Mouse (Mus musculus): Measurements from ENCODE around the gene Zfp385c. TPM values are rescaled to one million over a fixed set of nuclear protein-coding genes. Genes with fewer than 3 reads are reported as not detected.

Zfp385c gene
- polyA plus RNA-seq, 1 experiment from 2014 or later, result 0.06 TPM

DNA sequence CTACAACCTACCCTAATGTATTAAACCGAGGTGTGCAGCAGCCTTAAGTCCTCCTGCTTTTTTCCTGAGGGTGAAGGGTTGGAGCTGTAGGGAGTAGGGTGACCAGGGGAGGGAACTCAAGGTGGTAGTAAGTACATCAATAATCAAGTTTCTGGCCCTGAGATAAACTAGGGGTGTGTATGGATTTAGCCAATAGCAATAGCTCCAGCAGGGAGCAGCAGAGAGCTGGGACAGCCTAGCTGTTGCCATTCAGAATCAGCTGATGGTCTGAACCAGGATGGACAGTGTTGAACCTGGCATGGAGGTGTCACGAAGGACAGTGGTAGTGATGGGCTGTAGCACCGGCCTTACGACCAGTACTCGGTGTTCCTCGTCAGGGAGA is 22.3 kb upstream of the Zfp385c start:
- H3K36me3 ChIP-seq, result peaks cover 42% of the 10 kb centered on the region
- H3K9me3 ChIP-seq, result no peaks in the 10 kb centered on the region
- no peak overlapping the region for H3K4me3 ChIP-seq
- peak overlapping the region; percentile 65 for H3K4me2 ChIP-seq
- ATAC-seq (ENCODE audit: borderline replicate concordance, extremely low read depth, low FRiP score, low TSS enrichment), result no peak
- peak overlapping the region; percentile 69 for H3K27ac ChIP-seq
- H3K4me1 ChIP-seq, result peaks cover 34% of the 10 kb centered on the region
- no peaks in the 10 kb centered on the region for H3K27me3 ChIP-seq
- peak overlapping the region; percentile 48; the same call in 1 of the 2 replicates for H3K9ac ChIP-seq
- WGBS, result 42% methylated on average over 6 of the region's 6 CpGs

GRCm38 (mm10) chr11:100713735-100714533 is 21.7 kb upstream of the Zfp385c start, which contains the start of gene Hspb9:
TSS of gene Hspb9 (plus strand) at chr11:100713850.
- H3K36me3 ChIP-seq, result peaks cover 48% of the 10 kb centered on the region
- ATAC-seq (ENCODE audit: borderline replicate concordance, extremely low read depth, low FRiP score, low TSS enrichment), result no peak
- WGBS, result 7% methylated on average over 37 of the region's 38 CpGs

DNA sequence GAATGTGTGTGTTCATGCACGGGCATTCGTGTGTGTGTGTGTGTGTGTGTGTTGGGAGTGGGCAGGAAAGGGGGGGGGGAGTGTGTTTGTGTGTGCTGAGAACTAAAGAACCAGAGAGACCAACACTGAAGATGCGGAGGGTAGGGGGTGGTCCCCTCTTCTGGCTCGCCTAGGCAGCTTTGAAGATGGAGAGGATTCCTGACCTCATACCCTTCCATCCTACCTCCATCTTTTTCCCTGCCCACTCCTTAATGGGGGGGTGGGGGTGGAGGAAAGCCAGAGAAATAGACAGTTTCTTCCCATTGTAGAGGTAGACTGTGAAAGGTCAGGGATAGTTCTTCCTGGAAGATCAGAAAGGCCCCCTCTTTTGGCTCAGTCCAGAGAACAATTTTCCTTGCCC is 20.9 kb upstream of the Zfp385c start:
- no peak for ATAC-seq (ENCODE audit: borderline replicate concordance, extremely low read depth, low FRiP score, low TSS enrichment)
- H3K4me3 ChIP-seq, result peak overlapping the region; percentile 34; the same call in 1 of the 2 replicates
- peaks cover 32% of the 10 kb centered on the region for H3K4me1 ChIP-seq
- peak overlapping the region; percentile 69 for H3K27ac ChIP-seq
- peaks cover 48% of the 10 kb centered on the region for H3K36me3 ChIP-seq
- H3K9ac ChIP-seq, result peak overlapping the region; percentile 48
- H3K4me2 ChIP-seq, result peak overlapping the region; percentile 65
- no peaks in the 10 kb centered on the region for H3K9me3 ChIP-seq
- 57% methylated on average over 4 of the region's 4 CpGs for WGBS
- H3K27me3 ChIP-seq, result no peaks in the 10 kb centered on the region

More at GRCm38 (mm10) chr11:100713735-100714533, 21.7 kb upstream of the Zfp385c start, which contains the start of gene Hspb9:
- Histone ChIP-seq H3K4me1 (peaks cover 32% of the 10 kb centered on the region), H3K9ac (peak within 1 kb of the TSS; percentile 48), H3K4me3 (peak within 1 kb of the TSS; percentile 34), H3K27me3 (no peaks in the 10 kb centered on the region), H3K27ac (peak within 1 kb of the TSS; percentile 69), H3K9me3 (no peaks in the 10 kb centered on the region), H3K4me2 (peak within 1 kb of the TSS; percentile 82)

DNA sequence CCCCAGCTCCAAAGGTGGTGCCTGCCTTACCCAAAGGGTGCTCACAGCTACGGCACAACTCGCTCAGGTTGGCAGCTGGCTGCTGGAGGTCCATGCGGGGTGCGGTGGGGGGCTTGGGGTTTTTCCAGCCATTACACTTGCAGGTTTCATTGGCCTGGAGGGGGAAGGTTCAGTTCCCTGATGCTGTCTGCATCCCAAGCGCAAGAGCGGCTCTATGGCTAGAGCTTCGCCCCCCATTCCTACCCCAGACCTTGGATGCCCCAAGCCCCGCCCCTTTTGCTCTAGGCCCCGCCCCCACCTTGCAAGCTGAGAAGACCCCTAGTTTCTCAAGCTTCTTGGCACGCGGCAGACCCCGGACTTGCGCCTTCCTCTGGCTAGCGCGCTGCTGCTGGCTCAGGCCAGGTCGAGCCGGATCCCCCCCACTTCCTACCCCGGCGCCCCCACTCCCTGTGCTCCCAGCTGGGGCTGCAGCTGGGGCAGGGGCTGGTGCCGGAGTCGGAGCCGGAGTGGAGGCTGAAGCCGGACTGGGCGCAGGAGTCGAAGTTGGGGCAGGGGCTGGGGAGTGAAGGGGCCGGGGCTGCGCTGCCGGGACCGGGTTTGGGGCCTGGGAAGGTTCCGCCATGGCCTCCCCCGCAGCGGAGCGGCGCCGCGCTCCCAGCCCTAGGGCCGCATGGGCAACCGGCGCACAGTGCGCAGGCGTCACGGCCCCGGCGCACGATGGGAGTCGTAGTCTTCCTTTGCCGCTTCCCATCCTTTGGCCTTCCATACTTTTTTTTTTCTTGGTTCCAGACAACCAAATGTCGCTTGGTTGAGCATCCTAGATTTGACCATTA is 19.7 kb upstream of the Zfp385c start, which contains the start of gene Kat2a:
Gene Kat2a, minus strand, starts transcription at position 683 of the 833 bp plus-strand sequence.
- WGBS, result 2% methylated on average over 47 of the region's 48 CpGs
- peaks cover 32% of the 10 kb centered on the region for H3K4me1 ChIP-seq
- H3K9me3 ChIP-seq, result no peaks in the 10 kb centered on the region
- peak within 1 kb of the TSS; percentile 100 for H3K4me3 ChIP-seq
- H3K36me3 ChIP-seq, result peaks cover 47% of the 10 kb centered on the region
- peak; percentile 88 for ATAC-seq (ENCODE audit: borderline replicate concordance, extremely low read depth, low FRiP score, low TSS enrichment)
- peak within 1 kb of the TSS; percentile 82 for H3K4me2 ChIP-seq
- no peaks in the 10 kb centered on the region for H3K27me3 ChIP-seq
- H3K9ac ChIP-seq, result peak within 1 kb of the TSS; percentile 99
- H3K27ac ChIP-seq, result peak within 1 kb of the TSS; percentile 81

DNA sequence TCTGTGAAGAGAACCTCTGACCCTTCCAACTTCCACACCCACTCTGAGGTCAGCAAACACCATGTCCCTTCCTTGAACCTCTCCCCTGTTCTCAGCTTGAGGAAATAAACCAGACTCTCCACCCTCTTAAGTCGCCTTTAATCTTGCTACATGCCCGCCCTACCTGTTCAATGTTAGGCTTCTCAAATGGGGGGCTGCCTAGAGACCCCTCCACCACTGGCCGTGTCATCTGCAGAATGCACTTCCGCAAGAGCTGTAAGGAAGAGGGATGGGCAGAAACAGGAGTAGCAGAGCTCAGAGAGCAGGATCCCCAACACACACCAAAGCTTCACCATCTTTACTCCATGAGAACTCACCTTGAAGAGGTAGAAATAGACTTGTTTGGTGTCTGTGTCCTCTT is 18.7 kb upstream of the Zfp385c start:
- Histone ChIP-seq H3K36me3 (peaks cover 51% of the 10 kb centered on the region), H3K9me3 (no peaks in the 10 kb centered on the region), H3K4me2 (no peak overlapping the region), H3K27ac (no peak overlapping the region), H3K4me3 (no peak overlapping the region), H3K4me1 (peaks cover 32% of the 10 kb centered on the region), H3K9ac (no peak overlapping the region), H3K27me3 (no peaks in the 10 kb centered on the region)
- 75% methylated on average over 4 of the region's 4 CpGs for WGBS
- ATAC-seq (ENCODE audit: borderline replicate concordance, extremely low read depth, low FRiP score, low TSS enrichment), result no peak

DNA sequence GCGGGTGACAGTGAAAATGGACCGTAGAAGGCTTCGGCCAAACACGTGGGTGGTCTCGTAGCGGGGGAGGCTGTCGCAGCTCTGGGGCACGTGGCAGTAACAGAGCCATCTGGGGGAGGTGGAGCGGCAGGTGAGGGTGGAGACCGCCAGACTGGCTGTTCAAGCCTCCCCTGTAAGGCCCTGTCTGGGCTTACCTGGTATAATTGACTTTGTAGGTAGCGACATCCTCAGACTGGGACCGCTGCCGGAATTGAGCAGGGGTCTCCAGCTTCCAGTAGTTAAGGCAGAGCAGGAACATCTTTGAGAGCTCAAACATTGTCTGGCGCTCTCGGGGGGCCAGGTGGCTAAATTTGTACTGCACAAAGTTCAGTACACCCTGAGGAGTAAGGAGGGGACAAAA is 18.3 kb upstream of the Zfp385c start:
- Histone ChIP-seq H3K9me3 (no peaks in the 10 kb centered on the region), H3K27ac (no peak overlapping the region), H3K36me3 (peaks cover 51% of the 10 kb centered on the region), H3K4me1 (peaks cover 32% of the 10 kb centered on the region), H3K4me2 (no peak overlapping the region), H3K9ac (no peak overlapping the region), H3K27me3 (no peaks in the 10 kb centered on the region), H3K4me3 (no peak overlapping the region)
- 77% methylated on average over 15 of the region's 15 CpGs for WGBS
- no peak for ATAC-seq (ENCODE audit: borderline replicate concordance, extremely low read depth, low FRiP score, low TSS enrichment)

DNA sequence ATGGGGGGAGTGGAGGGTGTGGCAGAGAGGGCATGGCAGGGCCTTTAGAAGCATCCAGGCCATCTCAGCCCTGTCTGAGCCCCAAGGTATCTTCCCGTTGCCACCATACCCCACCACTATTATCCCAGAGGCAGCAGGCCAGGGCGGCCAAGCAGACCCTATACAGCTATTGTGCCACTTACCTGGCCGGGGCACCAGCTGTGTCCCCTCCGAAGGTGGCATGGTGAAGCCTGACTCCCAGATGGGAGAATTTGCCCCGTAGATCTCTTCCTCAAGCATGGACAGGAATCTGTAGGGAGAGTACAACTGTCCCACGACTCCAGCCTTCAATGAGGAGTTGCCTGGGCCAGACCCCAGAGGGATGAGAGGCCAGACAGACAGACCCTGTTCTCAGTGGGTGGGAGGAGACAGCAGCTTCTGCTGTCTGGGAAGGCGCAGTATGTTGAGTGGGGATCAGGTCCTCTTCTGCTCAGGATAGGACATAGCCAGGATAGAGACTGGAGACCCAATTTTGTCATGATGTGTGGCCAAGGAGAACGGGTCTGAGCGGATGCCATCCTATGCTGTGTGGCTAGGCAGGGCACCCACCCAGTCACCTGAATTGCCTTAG is 17.1 kb upstream of the Zfp385c start:
- 90% methylated on average over 9 of the region's 9 CpGs for WGBS
- no peak for ATAC-seq (ENCODE audit: borderline replicate concordance, extremely low read depth, low FRiP score, low TSS enrichment)
- H3K27ac ChIP-seq, result no peak overlapping the region
- H3K4me2 ChIP-seq, result no peak overlapping the region
- no peak overlapping the region for H3K4me3 ChIP-seq
- peaks cover 30% of the 10 kb centered on the region for H3K4me1 ChIP-seq
- no peaks in the 10 kb centered on the region for H3K27me3 ChIP-seq
- H3K9ac ChIP-seq, result no peak overlapping the region
- peaks cover 54% of the 10 kb centered on the region for H3K36me3 ChIP-seq
- no peaks in the 10 kb centered on the region for H3K9me3 ChIP-seq

- H3K9ac ChIP-seq, result no peak overlapping the region
- WGBS, result 89% methylated on average over 23 of the region's 23 CpGs
- peaks cover 54% of the 10 kb centered on the region for H3K36me3 ChIP-seq
- no peaks in the 10 kb centered on the region for H3K27me3 ChIP-seq
- no peak overlapping the region for H3K4me3 ChIP-seq
- no peak for ATAC-seq (ENCODE audit: borderline replicate concordance, extremely low read depth, low FRiP score, low TSS enrichment)
- H3K9me3 ChIP-seq, result no peaks in the 10 kb centered on the region
- peaks cover 17% of the 10 kb centered on the region for H3K4me1 ChIP-seq
- H3K27ac ChIP-seq, result no peak overlapping the region
- no peak overlapping the region for H3K4me2 ChIP-seq
Measured at GRCm38 (mm10) chr11:100705095-100705747, 13.0 kb upstream of the Zfp385c start.

GRCm38 (mm10) chr11:100703851-100704531 is 11.7 kb upstream of the Zfp385c start, which contains the start of gene Dhx58:
TSS of gene Dhx58 (minus strand) at chr11:100704271.
- H3K4me1 ChIP-seq, result peaks cover 17% of the 10 kb centered on the region
- no peak within 1 kb of the TSS for H3K27ac ChIP-seq
- 59% methylated on average over 7 of the region's 7 CpGs for WGBS
- H3K4me2 ChIP-seq, result 0 out of 2 replicates have a peak within 1 kb of the TSS, but pooled peaks have one; percentile 40
- H3K9me3 ChIP-seq, result no peaks in the 10 kb centered on the region
- no peaks in the 10 kb centered on the region for H3K27me3 ChIP-seq
- peaks cover 42% of the 10 kb centered on the region for H3K36me3 ChIP-seq
- H3K9ac ChIP-seq, result no peak within 1 kb of the TSS
- no peak for ATAC-seq (ENCODE audit: borderline replicate concordance, extremely low read depth, low FRiP score, low TSS enrichment)
- no peak within 1 kb of the TSS for H3K4me3 ChIP-seq

- no peak overlapping the region for H3K27ac ChIP-seq
- no peak for ATAC-seq (ENCODE audit: borderline replicate concordance, extremely low read depth, low FRiP score, low TSS enrichment)
- H3K9ac ChIP-seq, result no peak overlapping the region
- H3K4me3 ChIP-seq, result no peak overlapping the region
- no peaks in the 10 kb centered on the region for H3K9me3 ChIP-seq
- no peak overlapping the region for H3K4me2 ChIP-seq
- H3K4me1 ChIP-seq, result peaks cover 17% of the 10 kb centered on the region
- H3K27me3 ChIP-seq, result no peaks in the 10 kb centered on the region
- H3K36me3 ChIP-seq, result peaks cover 36% of the 10 kb centered on the region
- WGBS, result 55% methylated on average over 11 of the region's 11 CpGs
Measured at GRCm38 (mm10) chr11:100703366-100703765, 11.1 kb upstream of the Zfp385c start.

GRCm38 (mm10) chr11:100702906-100703305 is 10.7 kb upstream of the Zfp385c start:
- H3K9ac ChIP-seq, result no peak overlapping the region
- H3K27me3 ChIP-seq, result no peaks in the 10 kb centered on the region
- no peak overlapping the region for H3K27ac ChIP-seq
- H3K36me3 ChIP-seq, result peaks cover 31% of the 10 kb centered on the region
- peak overlapping the region; percentile 40 for H3K4me2 ChIP-seq
- no peak for ATAC-seq (ENCODE audit: borderline replicate concordance, extremely low read depth, low FRiP score, low TSS enrichment)
- WGBS, result 44% methylated on average over 7 of the region's 7 CpGs
- no peaks in the 10 kb centered on the region for H3K9me3 ChIP-seq
- H3K4me3 ChIP-seq, result no peak overlapping the region
- peaks cover 17% of the 10 kb centered on the region for H3K4me1 ChIP-seq

Data from lung, embryonic 15.5 days (tissue).